Mouse (Mus musculus): ENCODE results near the gene Inpp4b. TPM values are rescaled to one million over a fixed set of nuclear protein-coding genes. Genes with fewer than 3 reads are reported as not detected.

Gene Inpp4b
- total and polyA plus RNA-seq, 3 experiments = 7.3 to 73.4 (median 68.9) TPM

DNA sequence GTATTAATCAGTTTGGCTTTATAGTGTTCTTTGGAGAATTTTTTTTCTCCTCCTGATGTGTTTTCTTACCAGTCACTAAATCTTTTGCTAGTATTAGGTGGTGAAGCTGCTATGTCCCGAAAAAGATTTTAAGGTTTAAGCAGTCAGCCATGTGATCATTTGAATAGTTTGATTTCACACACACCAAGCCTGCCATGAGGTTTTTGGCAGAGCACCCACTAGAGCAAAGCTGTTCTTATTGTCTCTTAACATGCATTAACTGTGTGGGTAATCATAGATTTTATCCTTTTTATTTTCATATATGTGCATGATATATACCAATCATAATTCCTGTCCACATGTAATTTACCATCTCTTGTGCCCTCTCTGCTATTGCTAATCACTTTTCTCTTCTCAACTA lies 240.6 kb downstream of the Inpp4b start:
- Histone ChIP-seq H3K36me3 (ENCODE audit: control insufficient read depth, insufficient read depth, low read length) (no peaks in the 10 kb centered on the region), H3K27me3 (ENCODE audit: control insufficient read depth, insufficient read depth, low read length) (no peaks in the 10 kb centered on the region), H3K9ac (ENCODE audit: low read depth, low read length) (no peak overlapping the region), H3K4me3 (no peak overlapping the region), H3K79me2 (replicated peaks; ENCODE audit: control insufficient read depth, insufficient read depth, low read length) (no peaks in the 10 kb centered on the region), H3K4me1 (ENCODE audit: control insufficient read depth, insufficient read depth, low read length) (no peaks in the 10 kb centered on the region), H3K27ac (no peak overlapping the region)
- 70% methylated on average over 1 of the region's 1 CpGs for WGBS
- DNase-seq = no peak
- TF ChIP-seq POLR2A (IDR thresholded peaks at IDR 0.05; ENCODE audit: insufficient read depth, low read depth, low read length) = no peak
- no peak for TF ChIP-seq EP300 (IDR thresholded peaks at IDR 0.05; ENCODE audit: insufficient read depth, low read depth, low read length)
- no peak for TF ChIP-seq CTCF (IDR thresholded peaks at IDR 0.05)
- intact Hi-C loops (cut with DNase I) = no loop called here

DNA sequence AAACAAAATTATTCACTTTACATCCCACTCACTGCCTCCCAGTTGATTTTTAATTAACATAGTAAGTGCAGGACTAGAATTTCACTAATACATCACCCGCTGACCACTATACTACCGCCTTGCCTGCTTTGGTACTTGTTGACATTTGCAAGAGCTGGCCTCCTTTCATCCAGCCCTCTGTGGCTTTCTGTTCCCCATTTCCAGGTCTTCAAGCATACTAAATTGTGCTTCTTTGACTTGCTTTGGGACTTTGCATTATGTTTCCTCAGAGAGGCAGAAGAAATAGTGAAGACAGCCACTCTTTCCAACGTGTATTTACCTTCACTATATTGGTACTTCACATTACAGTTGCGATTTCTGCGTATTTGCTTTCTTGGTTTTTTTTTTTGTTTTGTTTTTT lies 244.4 kb downstream of the Inpp4b start:
- no peak overlapping the region for H3K27ac ChIP-seq
- no peak overlapping the region for H3K9ac ChIP-seq (ENCODE audit: low read depth, low read length)
- H3K27me3 ChIP-seq (ENCODE audit: control insufficient read depth, insufficient read depth, low read length) = no peaks in the 10 kb centered on the region
- 89% methylated on average over 5 of the region's 5 CpGs for WGBS
- no peak for TF ChIP-seq POLR2A (IDR thresholded peaks at IDR 0.05; ENCODE audit: insufficient read depth, low read depth, low read length)
- TF ChIP-seq EP300 (IDR thresholded peaks at IDR 0.05; ENCODE audit: insufficient read depth, low read depth, low read length) = no peak
- TF ChIP-seq CTCF (IDR thresholded peaks at IDR 0.05) = no peak
- H3K79me2 ChIP-seq (replicated peaks; ENCODE audit: control insufficient read depth, insufficient read depth, low read length) = no peaks in the 10 kb centered on the region
- H3K4me1 ChIP-seq (ENCODE audit: control insufficient read depth, insufficient read depth, low read length) = no peaks in the 10 kb centered on the region
- no peak overlapping the region for H3K4me3 ChIP-seq
- H3K36me3 ChIP-seq (ENCODE audit: control insufficient read depth, insufficient read depth, low read length) = no peaks in the 10 kb centered on the region
- DNase-seq = no peak
- intact Hi-C loops (cut with DNase I) = no loop called here

DNA sequence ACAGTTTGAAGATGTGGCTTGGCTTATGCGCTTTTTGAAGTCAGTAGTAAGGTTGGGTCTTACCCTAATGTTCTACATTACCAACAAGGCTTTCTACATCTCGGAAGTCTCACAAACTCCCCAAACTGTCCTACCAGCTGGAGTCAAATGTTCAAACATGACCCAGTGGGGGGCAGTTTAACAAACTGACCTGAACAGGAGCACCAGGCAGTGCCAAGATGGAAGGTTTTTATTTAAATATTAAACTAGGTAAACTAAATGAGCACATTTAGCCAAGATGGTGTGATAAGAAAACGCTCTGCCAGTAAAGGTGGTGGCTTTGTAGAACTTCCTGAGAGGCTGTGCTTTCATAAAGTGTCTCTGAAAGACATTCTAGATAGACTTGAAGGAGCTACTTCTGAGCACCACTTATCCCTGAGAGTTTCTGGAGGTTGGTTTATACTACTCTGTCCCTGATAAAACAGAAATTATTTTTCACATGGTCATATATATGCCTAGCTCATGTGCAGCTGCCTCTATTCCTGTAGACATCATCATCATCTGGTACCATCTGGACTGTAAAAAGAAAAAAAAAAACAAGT lies 251.9 kb downstream of the Inpp4b start:
- TF ChIP-seq CTCF (IDR thresholded peaks at IDR 0.05) = no peak
- TF ChIP-seq EP300 (IDR thresholded peaks at IDR 0.05; ENCODE audit: insufficient read depth, low read depth, low read length) = no peak
- no peak for TF ChIP-seq POLR2A (IDR thresholded peaks at IDR 0.05; ENCODE audit: insufficient read depth, low read depth, low read length)
- no peak overlapping the region for H3K27ac ChIP-seq
- intact Hi-C loops (cut with DNase I) = no loop called here
- H3K79me2 ChIP-seq (replicated peaks; ENCODE audit: control insufficient read depth, insufficient read depth, low read length) = no peaks in the 10 kb centered on the region
- DNase-seq = no peak
- WGBS = 85% methylated on average over 3 of the region's 3 CpGs
- H3K9ac ChIP-seq (ENCODE audit: low read depth, low read length) = no peak overlapping the region
- H3K27me3 ChIP-seq (ENCODE audit: control insufficient read depth, insufficient read depth, low read length) = no peaks in the 10 kb centered on the region
- no peaks in the 10 kb centered on the region for H3K4me1 ChIP-seq (ENCODE audit: control insufficient read depth, insufficient read depth, low read length)
- H3K4me3 ChIP-seq = no peak overlapping the region
- no peaks in the 10 kb centered on the region for H3K36me3 ChIP-seq (ENCODE audit: control insufficient read depth, insufficient read depth, low read length)

DNA sequence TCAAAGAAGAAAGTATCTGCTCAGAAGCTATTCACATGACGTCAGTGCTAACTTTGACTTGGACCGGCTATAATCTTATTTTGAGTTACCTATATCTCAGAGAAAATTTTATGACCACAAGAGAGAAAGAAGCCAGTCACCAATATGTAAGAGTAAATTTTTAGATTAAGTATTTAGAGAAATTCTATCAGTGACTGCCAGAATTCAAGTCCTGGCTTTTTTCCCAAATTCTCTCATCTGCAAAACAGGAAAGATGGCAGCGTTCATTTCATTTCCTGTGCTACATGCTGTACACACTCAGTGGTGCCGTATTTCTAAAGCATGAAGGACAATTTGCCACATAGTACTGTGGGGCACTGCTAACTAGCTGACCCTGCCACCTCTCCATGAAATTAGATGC lies 256.9 kb downstream of the Inpp4b start:
- intact Hi-C loops (cut with DNase I) = no loop called here
- TF ChIP-seq EP300 (IDR thresholded peaks at IDR 0.05; ENCODE audit: insufficient read depth, low read depth, low read length) (no peak), POLR2A (IDR thresholded peaks at IDR 0.05; ENCODE audit: insufficient read depth, low read depth, low read length) (no peak), CTCF (IDR thresholded peaks at IDR 0.05) (no peak)
- no peak for DNase-seq
- Histone ChIP-seq H3K4me3 (no peak overlapping the region), H3K27me3 (ENCODE audit: control insufficient read depth, insufficient read depth, low read length) (no peaks in the 10 kb centered on the region), H3K36me3 (ENCODE audit: control insufficient read depth, insufficient read depth, low read length) (no peaks in the 10 kb centered on the region), H3K27ac (no peak overlapping the region), H3K79me2 (replicated peaks; ENCODE audit: control insufficient read depth, insufficient read depth, low read length) (no peaks in the 10 kb centered on the region), H3K9ac (ENCODE audit: low read depth, low read length) (no peak overlapping the region), H3K4me1 (ENCODE audit: control insufficient read depth, insufficient read depth, low read length) (no peaks in the 10 kb centered on the region)
- WGBS = 44% methylated on average over 4 of the region's 4 CpGs

DNA sequence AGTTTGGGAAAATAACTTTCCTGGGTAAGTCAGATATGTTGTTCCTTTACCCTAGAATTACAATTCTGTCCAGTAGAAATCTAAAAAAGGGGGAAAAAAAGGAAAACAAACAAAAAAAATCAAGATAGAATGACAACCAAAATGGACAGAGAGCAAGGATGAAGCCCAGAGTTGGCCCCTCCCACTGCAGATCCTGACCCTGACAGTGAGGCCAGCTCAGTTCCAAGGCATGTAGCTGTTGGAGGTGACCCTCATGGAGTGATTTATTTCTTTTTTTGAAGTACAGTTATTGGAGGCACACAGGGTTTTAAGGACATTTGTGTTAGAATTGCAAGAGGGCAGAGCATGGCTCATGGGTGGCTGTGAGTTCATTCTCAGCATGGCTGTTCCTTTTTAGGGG lies 258.8 kb downstream of the Inpp4b start:
- no peak overlapping the region for H3K9ac ChIP-seq (ENCODE audit: low read depth, low read length)
- TF ChIP-seq POLR2A (IDR thresholded peaks at IDR 0.05; ENCODE audit: insufficient read depth, low read depth, low read length) = no peak
- no peak for TF ChIP-seq CTCF (IDR thresholded peaks at IDR 0.05)
- TF ChIP-seq EP300 (IDR thresholded peaks at IDR 0.05; ENCODE audit: insufficient read depth, low read depth, low read length) = no peak
- no peak overlapping the region for H3K27ac ChIP-seq
- no peak overlapping the region for H3K4me3 ChIP-seq
- no peaks in the 10 kb centered on the region for H3K27me3 ChIP-seq (ENCODE audit: control insufficient read depth, insufficient read depth, low read length)
- H3K36me3 ChIP-seq (ENCODE audit: control insufficient read depth, insufficient read depth, low read length) = no peaks in the 10 kb centered on the region
- intact Hi-C loops (cut with DNase I) = no loop called here
- no peaks in the 10 kb centered on the region for H3K79me2 ChIP-seq (replicated peaks; ENCODE audit: control insufficient read depth, insufficient read depth, low read length)
- DNase-seq = no peak
- no peaks in the 10 kb centered on the region for H3K4me1 ChIP-seq (ENCODE audit: control insufficient read depth, insufficient read depth, low read length)

DNA sequence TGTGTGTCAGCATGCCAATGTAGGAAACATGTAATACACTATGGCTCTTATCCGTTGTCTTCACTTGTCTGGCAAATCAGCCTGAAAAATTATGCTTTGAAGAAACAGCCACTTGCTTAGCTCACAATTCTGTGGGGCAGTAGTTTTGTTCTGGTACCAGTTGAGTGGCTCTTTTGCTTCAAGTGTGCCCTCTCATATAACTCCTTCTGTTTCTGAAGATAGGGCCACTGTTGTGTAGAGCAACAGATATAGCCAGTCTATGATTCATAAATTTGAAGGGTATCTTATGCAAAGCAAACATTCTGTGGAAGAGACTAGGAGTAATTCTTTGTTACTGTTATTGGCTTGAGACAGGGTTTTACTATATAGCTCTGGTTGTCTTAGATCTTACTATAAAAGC lies 265.7 kb downstream of the Inpp4b start:
- Histone ChIP-seq H3K4me1 (ENCODE audit: control insufficient read depth, insufficient read depth, low read length) (no peaks in the 10 kb centered on the region), H3K4me3 (no peak overlapping the region), H3K36me3 (ENCODE audit: control insufficient read depth, insufficient read depth, low read length) (no peaks in the 10 kb centered on the region), H3K27me3 (ENCODE audit: control insufficient read depth, insufficient read depth, low read length) (no peaks in the 10 kb centered on the region), H3K27ac (no peak overlapping the region), H3K9ac (ENCODE audit: low read depth, low read length) (no peak overlapping the region), H3K79me2 (replicated peaks; ENCODE audit: control insufficient read depth, insufficient read depth, low read length) (no peaks in the 10 kb centered on the region)
- no peak for DNase-seq
- TF ChIP-seq EP300 (IDR thresholded peaks at IDR 0.05; ENCODE audit: insufficient read depth, low read depth, low read length) (no peak), CTCF (IDR thresholded peaks at IDR 0.05) (no peak), POLR2A (IDR thresholded peaks at IDR 0.05; ENCODE audit: insufficient read depth, low read depth, low read length) (no peak)
- intact Hi-C loops (cut with DNase I) = no loop called here
- WGBS = 78% methylated on average over 1 of the region's 1 CpGs
